Mouse (Mus musculus) forebrain, embryonic 13.5 days (tissue): Measurements from ENCODE around the gene Tmem143. TPM values are rescaled to one million over a fixed set of nuclear protein-coding genes. Genes with fewer than 3 reads are reported as not detected.
"Not testable (repeated sequence)": the region's sequence is repeated elsewhere in the genome, so short reads cannot be mapped to it uniquely, and the experiment has no call there.

Source experiments
- ATAC-seq: fragments of 200-750 bp; cut with Nextera tagmentation; 2 replicates; pipeline ENCODE4 v1.8.0; 2017
- H3K27ac ChIP-seq: fragments of 300-500 bp; sonication (generic); 2 replicates; pipeline ENCODE4 v1.5.1; 2015; ENCODE audit warnings: inconsistent platforms, mild to moderate bottlenecking, moderate library complexity
- H3K27me3 ChIP-seq: fragments of 300-500 bp; sonication (generic); 2 replicates; pipeline ENCODE4 v1.6.1; 2015; ENCODE audit warnings: mild to moderate bottlenecking, inconsistent platforms
- H3K36me3 ChIP-seq: fragments of 300-500 bp; sonication (generic); 2 replicates; pipeline ENCODE4 v1.6.1; 2015; ENCODE audit warnings: mild to moderate bottlenecking, inconsistent platforms; ENCODE audit not compliant: poor library complexity, severe bottlenecking
- H3K4me1 ChIP-seq: fragments of 300-500 bp; sonication (generic); 2 replicates; pipeline ENCODE4 v1.6.1; 2015; ENCODE audit warnings: inconsistent platforms
- H3K4me2 ChIP-seq: fragments of 300-500 bp; sonication (generic); 2 replicates; pipeline ENCODE4 v1.6.1; 2015; ENCODE audit warnings: inconsistent platforms, mild to moderate bottlenecking, moderate library complexity
- H3K4me3 ChIP-seq: fragments of 300-500 bp; sonication (generic); 2 replicates; pipeline ENCODE4 v1.5.1; 2015; ENCODE audit warnings: mild to moderate bottlenecking, inconsistent platforms
- H3K9ac ChIP-seq: fragments of 300-500 bp; sonication (generic); 2 replicates; pipeline ENCODE4 v1.6.1; 2015; ENCODE audit warnings: mild to moderate bottlenecking, inconsistent platforms
- H3K9me3 ChIP-seq: fragments of 300-500 bp; sonication (generic); replicated peaks from 2 replicates; pipeline ENCODE4 v1.6.1; 2016; ENCODE audit warnings: inconsistent platforms
- WGBS: fragments of 180-500 bp; shearing (Covaris S2); methylation state at CpG from one replicate; pipeline ENCODE4 v1.1.7; 2015; 5-methylcytosine and 5-hydroxymethylcytosine counted together
- polyA plus RNA-seq: library from polyadenylated mRNA; unstranded; fragments of >200 nt; fragmentation: Nextera tagmentation; extraction: Ambion mirVana; gene quantifications from 2 replicates; pipeline ENCODE4 v1.2.1, GENCODE M21; 2015

Gene Tmem143
- polyA plus RNA-seq, 1 experiment from 2014 or later = 4.3 TPM

GRCm38 (mm10) chr7:45895931-45896516 lies 717 bp upstream of the Tmem143 start:
- 76% methylated on average over 6 of the region's 6 CpGs for WGBS
- peak overlapping the region; percentile 89 for H3K4me2 ChIP-seq
- H3K27ac ChIP-seq = no peak overlapping the region

GRCm38 (mm10) chr7:45897258-45897757 lies 567 bp downstream of the Tmem143 start:
- Histone ChIP-seq H3K27me3 (no peaks in the 10 kb centered on the region), H3K36me3 (no peaks in the 10 kb centered on the region), H3K4me3 (peak overlapping the region; percentile 51), H3K9ac (peak overlapping the region; percentile 60), H3K4me2 (peak overlapping the region; percentile 89), H3K9me3 (no peaks in the 10 kb centered on the region), H3K4me1 (peaks cover 12% of the 10 kb centered on the region), H3K27ac (peak overlapping the region; percentile 37)
- WGBS = 1% methylated on average over 19 of the region's 19 CpGs
- ATAC-seq = peak; percentile 64

More at GRCm38 (mm10) chr7:45895931-45896516, 717 bp upstream of the Tmem143 start:
- ATAC-seq = peak; percentile 42
- Histone ChIP-seq H3K9ac (no peak overlapping the region), H3K4me1 (peaks cover 12% of the 10 kb centered on the region), H3K9me3 (no peaks in the 10 kb centered on the region), H3K27me3 (no peaks in the 10 kb centered on the region), H3K36me3 (no peaks in the 10 kb centered on the region), H3K4me3 (peak overlapping the region; percentile 51)

- not testable (repeated sequence) for H3K27me3 ChIP-seq, H3K9ac ChIP-seq, H3K27ac ChIP-seq, H3K9me3 ChIP-seq, H3K36me3 ChIP-seq, ATAC-seq, H3K4me3 ChIP-seq
- Histone ChIP-seq H3K4me1 (peaks cover 12% of the 10 kb centered on the region), H3K4me2 (peak overlapping the region; percentile 89)
- WGBS = 53% methylated on average over 4 of the region's 4 CpGs
Measured at GRCm38 (mm10) chr7:45898125-45898524, 1.4 kb downstream of the Tmem143 start.

GRCm38 (mm10) chr7:45901562-45901961 lies 4.8 kb downstream of the Tmem143 start:
- WGBS = 68% methylated on average over 5 of the region's 5 CpGs
- H3K4me3 ChIP-seq = no peak overlapping the region
- H3K4me2 ChIP-seq = no peak overlapping the region
- ATAC-seq = no peak
- H3K27me3 ChIP-seq = no peaks in the 10 kb centered on the region
- no peaks in the 10 kb centered on the region for H3K36me3 ChIP-seq
- no peak overlapping the region for H3K9ac ChIP-seq
- peaks cover 12% of the 10 kb centered on the region for H3K4me1 ChIP-seq
- no peaks in the 10 kb centered on the region for H3K9me3 ChIP-seq
- H3K27ac ChIP-seq = no peak overlapping the region

- Histone ChIP-seq H3K4me2 (no peak overlapping the region), H3K36me3 (no peaks in the 10 kb centered on the region; the same call in 1 of the 2 replicates), H3K4me1 (peaks cover 7% of the 10 kb centered on the region), H3K27ac (peak overlapping the region; percentile 25; the same call in 1 of the 2 replicates), H3K27me3 (no peaks in the 10 kb centered on the region), H3K9ac (no peak overlapping the region), H3K9me3 (no peaks in the 10 kb centered on the region), H3K4me3 (no peak overlapping the region)
- 78% methylated on average over 12 of the region's 12 CpGs for WGBS
- no peak for ATAC-seq
Measured at GRCm38 (mm10) chr7:45902481-45903002, 5.8 kb downstream of the Tmem143 start.

- H3K27ac ChIP-seq = no peak overlapping the region
- no peaks in the 10 kb centered on the region for H3K9me3 ChIP-seq
- 92% methylated on average over 9 of the region's 9 CpGs for WGBS
- H3K27me3 ChIP-seq = no peaks in the 10 kb centered on the region
- no peak overlapping the region for H3K9ac ChIP-seq
- H3K4me1 ChIP-seq = no peaks in the 10 kb centered on the region
- ATAC-seq = no peak
- no peak overlapping the region for H3K4me2 ChIP-seq
- H3K4me3 ChIP-seq = no peak overlapping the region
- H3K36me3 ChIP-seq = peaks cover 25% of the 10 kb centered on the region
Measured at GRCm38 (mm10) chr7:45906622-45907021, 9.9 kb downstream of the Tmem143 start.

- Histone ChIP-seq H3K27me3 (no peaks in the 10 kb centered on the region), H3K4me3 (no peak overlapping the region), H3K9ac (no peak overlapping the region), H3K27ac (no peak overlapping the region), H3K36me3 (peaks cover 28% of the 10 kb centered on the region), H3K4me1 (no peaks in the 10 kb centered on the region), H3K9me3 (no peaks in the 10 kb centered on the region), H3K4me2 (no peak overlapping the region)
- no peak for ATAC-seq
Measured at GRCm38 (mm10) chr7:45908384-45908783, 11.6 kb downstream of the Tmem143 start.

- no peak overlapping the region for H3K4me2 ChIP-seq
- H3K27ac ChIP-seq = no peak overlapping the region
- 92% methylated on average over 16 of the region's 16 CpGs for WGBS
- no peak overlapping the region for H3K4me3 ChIP-seq
- H3K4me1 ChIP-seq = no peaks in the 10 kb centered on the region
- H3K9ac ChIP-seq = no peak overlapping the region
- no peak for ATAC-seq
- no peaks in the 10 kb centered on the region for H3K9me3 ChIP-seq
- peaks cover 28% of the 10 kb centered on the region for H3K36me3 ChIP-seq
- no peaks in the 10 kb centered on the region for H3K27me3 ChIP-seq
Measured at GRCm38 (mm10) chr7:45909145-45909544, 12.4 kb downstream of the Tmem143 start.

- no peak for ATAC-seq
- H3K27me3 ChIP-seq = no peaks in the 10 kb centered on the region
- H3K36me3 ChIP-seq = peaks cover 26% of the 10 kb centered on the region
- 91% methylated on average over 6 of the region's 6 CpGs for WGBS
- no peak overlapping the region for H3K4me3 ChIP-seq
- no peak overlapping the region for H3K9ac ChIP-seq
- H3K27ac ChIP-seq = no peak overlapping the region
- no peaks in the 10 kb centered on the region for H3K9me3 ChIP-seq
- peaks cover 29% of the 10 kb centered on the region for H3K4me1 ChIP-seq
- H3K4me2 ChIP-seq = no peak overlapping the region
Measured at GRCm38 (mm10) chr7:45914067-45914466, 17.3 kb downstream of the Tmem143 start.

- Histone ChIP-seq H3K9me3 (no peaks in the 10 kb centered on the region), H3K27me3 (no peaks in the 10 kb centered on the region), H3K4me1 (peaks cover 29% of the 10 kb centered on the region), H3K4me3 (no peak overlapping the region), H3K4me2 (no peak overlapping the region), H3K27ac (no peak overlapping the region), H3K36me3 (peaks cover 17% of the 10 kb centered on the region), H3K9ac (no peak overlapping the region)
- no peak for ATAC-seq
- WGBS = 93% methylated on average over 5 of the region's 5 CpGs
Measured at GRCm38 (mm10) chr7:45915011-45915410, 18.3 kb downstream of the Tmem143 start.

GRCm38 (mm10) chr7:45916056-45917003 lies 19.6 kb downstream of the Tmem143 start:
- H3K27me3 ChIP-seq = no peaks in the 10 kb centered on the region
- H3K4me1 ChIP-seq = peaks cover 29% of the 10 kb centered on the region
- H3K9me3 ChIP-seq = no peaks in the 10 kb centered on the region
- H3K4me2 ChIP-seq = peak overlapping the region; percentile 56
- ATAC-seq = peak; percentile 89
- peak overlapping the region; percentile 58 for H3K9ac ChIP-seq
- 0 out of 2 replicates have a peak, but pooled peaks cover 4% of the 10 kb centered on the region for H3K36me3 ChIP-seq
- peak overlapping the region; percentile 29 for H3K4me3 ChIP-seq
- H3K27ac ChIP-seq = peak overlapping the region; percentile 87
- WGBS = 29% methylated on average over 26 of the region's 26 CpGs
